Mouse (Mus musculus) CH12.LX (cell line): ENCODE measurements at regions not wholly inside any gene's neighbourhood (a gene's known extent, or its start where the extent isn't known, plus 50 kb on each side); places are given as distances from the start of the nearest gene placed in this dataset.

ENCODE experiments used
- DNase-seq: peaks from one replicate; pipeline ENCODE4 v3.0.0-alpha.2; 2013; ENCODE audit errors: extremely low read depth
- H3K27ac ChIP-seq: 2 replicates; pipeline ENCODE4 v1.5.1; 2012; ENCODE audit warnings: low read depth, mild to moderate bottlenecking, control low read depth, moderate library complexity; ENCODE audit not compliant: insufficient read depth
- H3K27me3 ChIP-seq: replicated peaks from 2 replicates; pipeline ENCODE3; 2012; ENCODE audit warnings: inconsistent platforms
- H3K36me3 ChIP-seq, 2 experiments: replicated peaks in 1 of 2; 2 replicates each; pipeline versions ENCODE3 to v1.6.1; 2012; ENCODE audit warnings: inconsistent platforms in 1 of 2, low read length in 1 of 2, mild to moderate bottlenecking in 1 of 2, mixed read lengths in 1 of 2, moderate library complexity in 1 of 2; ENCODE audit not compliant: control insufficient read depth in 1 of 2, insufficient read depth in 1 of 2
- H3K4me1 ChIP-seq, 2 experiments: 2 replicates each; pipeline ENCODE4 v1.6.1; 2012; ENCODE audit warnings: inconsistent platforms in 1 of 2, moderate library complexity in 1 of 2; ENCODE audit not compliant: insufficient read depth in 2 of 2, control insufficient read depth in 1 of 2
- H3K4me2 ChIP-seq: 2 replicates; pipeline ENCODE4 v1.6.1; 2012; ENCODE audit warnings: low read depth, mild to moderate bottlenecking, control low read depth; ENCODE audit not compliant: poor library complexity, insufficient read depth, severe bottlenecking
- H3K4me3 ChIP-seq, 3 experiments: fragments of 150-350 bp in 1 of 3; sonication (generic) in 1 of 3; replicated peaks in 1 of 3; 2 replicates each; pipeline versions ENCODE3 to v1.5.1; 2011 to 2012; ENCODE audit warnings: low read depth in 2 of 3, low read length in 2 of 3, mild to moderate bottlenecking in 2 of 3, moderate library complexity in 2 of 3, control low read depth in 1 of 3, improper control_type of control experiment in 1 of 3, inconsistent platforms in 1 of 3, mixed read lengths in 1 of 3; ENCODE audit not compliant: poor library complexity in 1 of 3
- H3K79me2 ChIP-seq: replicated peaks from 2 replicates; pipeline ENCODE4 v1.6.1; 2012; ENCODE audit warnings: mild to moderate bottlenecking, moderate library complexity; ENCODE audit not compliant: control insufficient read depth, poor library complexity, insufficient read depth, severe bottlenecking; ENCODE audit errors: extremely low read depth
- H3K9ac ChIP-seq: 2 replicates; pipeline ENCODE4 v1.6.1; 2012; ENCODE audit warnings: low read depth, mild to moderate bottlenecking, control low read depth, moderate library complexity; ENCODE audit not compliant: insufficient read depth
- H3K9me3 ChIP-seq: replicated peaks from 2 replicates; pipeline ENCODE3; 2012; ENCODE audit warnings: low read length, inconsistent platforms, mixed read lengths
- BHLHE40 ChIP-seq: IDR thresholded peaks from 2 replicates; pipeline ENCODE4 v1.6.1; 2011; ENCODE audit warnings: mild to moderate bottlenecking, low read depth, low read length, improper control_type of control experiment
- CHD1 ChIP-seq: IDR thresholded peaks from 2 replicates; pipeline ENCODE4 v1.6.1; 2012; ENCODE audit warnings: low read depth, low read length, improper control_type of control experiment, inconsistent platforms
- E2F4 ChIP-seq: IDR thresholded peaks from 2 replicates; pipeline ENCODE4 v1.6.1; 2011; ENCODE audit warnings: low read depth, low read length, improper control_type of control experiment; ENCODE audit not compliant: insufficient replicate concordance
- ELF1 ChIP-seq: IDR thresholded peaks from 2 replicates; pipeline ENCODE4 v1.6.1; 2014; ENCODE audit warnings: low read depth, mild to moderate bottlenecking, inconsistent platforms, low read length, improper control_type of control experiment
- ETS1 ChIP-seq: conservative IDR thresholded peaks from 2 replicates; pipeline ENCODE4 v1.6.1; 2012; ENCODE audit warnings: low read depth, mild to moderate bottlenecking, inconsistent platforms, low read length, improper control_type of control experiment, moderate library complexity
- GABPA ChIP-seq: IDR thresholded peaks from 2 replicates; pipeline ENCODE4 v1.6.1; 2012; ENCODE audit warnings: low read depth, low read length, improper control_type of control experiment, inconsistent platforms; ENCODE audit not compliant: insufficient replicate concordance
- HCFC1 ChIP-seq: IDR thresholded peaks from 2 replicates; pipeline ENCODE4 v1.6.1; 2012; ENCODE audit warnings: low read depth, mild to moderate bottlenecking, inconsistent platforms, low read length, improper control_type of control experiment
- IRF4 ChIP-seq: IDR thresholded peaks from 2 replicates; pipeline ENCODE4 v1.6.1; 2014; ENCODE audit warnings: low read depth, mild to moderate bottlenecking, inconsistent platforms, low read length, improper control_type of control experiment
- JUND ChIP-seq: conservative IDR thresholded peaks from 2 replicates; pipeline ENCODE4 v1.6.1; 2011; ENCODE audit warnings: low read depth, low read length, improper control_type of control experiment
- MAFK ChIP-seq: IDR thresholded peaks from 2 replicates; pipeline ENCODE4 v1.6.1; 2011; ENCODE audit warnings: low read length, improper control_type of control experiment; ENCODE audit not compliant: insufficient replicate concordance
- MXI1 ChIP-seq: IDR thresholded peaks from 2 replicates; pipeline ENCODE4 v1.6.1; 2011; ENCODE audit warnings: mild to moderate bottlenecking, low read depth, low read length, improper control_type of control experiment
- MYC ChIP-seq: IDR thresholded peaks from 2 replicates; pipeline ENCODE4 v1.6.1; 2011; ENCODE audit warnings: low read depth, mild to moderate bottlenecking, improper control_type of control experiment, low read length
- NELFE ChIP-seq: IDR thresholded peaks from 2 replicates; pipeline ENCODE4 v1.6.1; 2011; ENCODE audit warnings: low read depth, low read length, improper control_type of control experiment
- POLR2A ChIP-seq: IDR thresholded peaks from 2 replicates; pipeline ENCODE4 v1.6.1; 2011; ENCODE audit warnings: low read depth, mild to moderate bottlenecking, improper control_type of control experiment, low read length
- TBP ChIP-seq: conservative IDR thresholded peaks from 2 replicates; pipeline ENCODE4 v1.6.1; 2011; ENCODE audit warnings: low read depth, low read length, improper control_type of control experiment
- UBTF ChIP-seq: IDR thresholded peaks from 2 replicates; pipeline ENCODE4 v1.6.1; 2012; ENCODE audit warnings: low read depth, mild to moderate bottlenecking, inconsistent platforms, low read length, improper control_type of control experiment, moderate library complexity
- USF1 ChIP-seq: IDR thresholded peaks from 2 replicates; pipeline ENCODE4 v1.6.1; 2014; ENCODE audit warnings: low read depth, mild to moderate bottlenecking, inconsistent platforms, low read length, improper control_type of control experiment
- USF2 ChIP-seq: conservative IDR thresholded peaks from 2 replicates; pipeline ENCODE4 v1.6.1; 2011; ENCODE audit warnings: low read depth, low read length, improper control_type of control experiment
- ZC3H11A ChIP-seq: IDR thresholded peaks from 2 replicates; pipeline ENCODE4 v1.6.1; 2012; ENCODE audit warnings: low read depth, mild to moderate bottlenecking, inconsistent platforms, low read length, improper control_type of control experiment
- ZKSCAN1 ChIP-seq: IDR thresholded peaks from 2 replicates; pipeline ENCODE4 v1.6.1; 2012; ENCODE audit warnings: low read depth, inconsistent platforms, low read length, improper control_type of control experiment, borderline replicate concordance
- dilution Hi-C: fragments of 300-500 bp; cut with MboI; formaldehyde crosslinking; loops from 2 replicates; pipeline ENCODE4 v1.14.3; 2020; ENCODE audit warnings: low sequenced_read_pairs; ENCODE audit not compliant: extremely low pct_unique_long_range_greater_than_20kb, extremely low pct_ligation_motif_present
- in situ Hi-C: fragments of 300-500 bp; cut with MboI; formaldehyde crosslinking; loops from 3 replicates; pipeline ENCODE4 v1.14.3; 2019; ENCODE audit warnings: low sequenced_read_pairs, low pct_ligation_motif_present, low pct_unique_long_range_greater_than_20kb, mixed read lengths

GRCm38 (mm10) chr7:133262161-133262560 lies 138.0 kb upstream of the Ctbp2 start:
- Histone ChIP-seq H3K9ac (no peak overlapping the region), H3K79me2 (no peaks in the 10 kb centered on the region), H3K27me3 (peaks cover 75% of the 10 kb centered on the region), H3K36me3 (no peaks in the 10 kb centered on the region)
- dilution Hi-C loops (no loop called here), in situ Hi-C loops (no loop called here)
- TF ChIP-seq ELF1, result no peak
- no peak for TF ChIP-seq GABPA
- no peak for TF ChIP-seq IRF4
- TF ChIP-seq ZC3H11A, result no peak
- TF ChIP-seq NELFE, result no peak
- no peak for TF ChIP-seq USF1
- no peak for TF ChIP-seq BHLHE40
- no peak for TF ChIP-seq MAFK
- no peak for TF ChIP-seq ZKSCAN1
- no peak for TF ChIP-seq MYC
- TF ChIP-seq HCFC1, result no peak
- no peak for TF ChIP-seq JUND
- no peak for TF ChIP-seq USF2
- no peak for TF ChIP-seq E2F4
- TF ChIP-seq UBTF, result no peak
- TF ChIP-seq, all 38 proteins: peak for 0
- H3K4me1 ChIP-seq, result no peaks in the 10 kb centered on the region
- H3K4me3 ChIP-seq, result no peak overlapping the region
- no peak overlapping the region for H3K27ac ChIP-seq
- H3K4me2 ChIP-seq, result no peak overlapping the region
- H3K9me3 ChIP-seq, result no peaks in the 10 kb centered on the region
- no peak for DNase-seq

GRCm38 (mm10) chr7:133259143-133259542 lies 135.0 kb upstream of the Ctbp2 start:
- Histone ChIP-seq H3K4me2 (no peak overlapping the region), H3K27me3 (peaks cover 77% of the 10 kb centered on the region), H3K9ac (no peak overlapping the region), H3K4me3 (no peak overlapping the region), H3K79me2 (no peaks in the 10 kb centered on the region), H3K36me3 (no peaks in the 10 kb centered on the region), H3K9me3 (no peaks in the 10 kb centered on the region), H3K27ac (no peak overlapping the region), H3K4me1 (no peaks in the 10 kb centered on the region)
- DNase-seq, result no peak
- dilution Hi-C loops (no loop called here), in situ Hi-C loops (no loop called here)
- TF ChIP-seq GABPA, result no peak
- no peak for TF ChIP-seq CHD1
- TF ChIP-seq MXI1, result no peak
- TF ChIP-seq USF2, result no peak
- TF ChIP-seq TBP, result no peak
- TF ChIP-seq POLR2A, result no peak
- no peak for TF ChIP-seq BHLHE40
- TF ChIP-seq ETS1, result no peak
- no peak for TF ChIP-seq E2F4
- TF ChIP-seq ZKSCAN1, result no peak
